Mouse (Mus musculus): ENCODE data around the gene Plcb4.

DNA sequence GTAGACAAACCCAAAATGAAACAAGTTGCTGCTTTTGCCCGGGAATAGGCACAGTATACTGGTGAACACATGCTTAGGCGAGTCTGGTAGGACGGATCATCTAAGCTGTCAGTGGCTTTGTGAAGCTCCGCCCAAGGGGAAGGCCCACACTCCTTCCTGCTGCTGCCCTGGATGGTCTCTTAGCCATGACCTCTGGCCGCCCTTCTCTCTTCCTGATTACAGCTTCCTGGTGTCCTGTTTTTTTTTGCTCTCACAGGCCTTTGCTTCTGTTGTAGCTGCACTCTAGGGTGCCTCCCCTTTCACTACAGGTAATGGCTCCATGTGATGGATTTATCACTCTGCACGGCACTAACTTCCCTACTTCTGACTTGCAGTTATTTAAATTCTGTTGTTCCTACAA lies 72.8 kb downstream of the Plcb4 start:
- no peak for TF ChIP-seq POLR2A (IDR thresholded peaks at IDR 0.05; ENCODE audit: low read depth, low read length)
- no peak for TF ChIP-seq CTCF (IDR thresholded peaks at IDR 0.05; ENCODE audit: borderline replicate concordance, insufficient read depth, low read length)
